Mouse (Mus musculus): Measurements from ENCODE around the gene Nrxn1. TPM values are rescaled to one million over a fixed set of nuclear protein-coding genes. Genes with fewer than 3 reads are reported as not detected.

Gene Nrxn1
- polyA plus RNA-seq, 1 experiment from 2014 or later = 2.4 TPM

GRCm38 (mm10) chr17:91086412-91086811 lies 6.5 kb downstream of the Nrxn1 start:
- no peak overlapping the region for H3K27ac ChIP-seq (ENCODE audit: low read length)
- H3K36me3 ChIP-seq (ENCODE audit: control insufficient read depth, insufficient read depth, low read length) = no peaks in the 10 kb centered on the region
- H3K27me3 ChIP-seq (ENCODE audit: control insufficient read depth, insufficient read depth, low read depth, low read length) = no peaks in the 10 kb centered on the region
- 72% methylated on average over 1 of the region's 1 CpGs for WGBS
- H3K4me1 ChIP-seq (replicated peaks; ENCODE audit: control insufficient read depth, insufficient read depth, low read length) = no peaks in the 10 kb centered on the region
- H3K9ac ChIP-seq (ENCODE audit: low read length) = no peak overlapping the region
- H3K4me2 ChIP-seq (ENCODE audit: low read depth, low read length) = no peak overlapping the region
- no peak overlapping the region for H3K4me3 ChIP-seq (ENCODE audit: low read length)
- H3K9me3 ChIP-seq (ENCODE audit: control insufficient read depth, low read length) = peaks cover 9% of the 10 kb centered on the region
- ATAC-seq (ENCODE audit: low read depth) = no peak

DNA sequence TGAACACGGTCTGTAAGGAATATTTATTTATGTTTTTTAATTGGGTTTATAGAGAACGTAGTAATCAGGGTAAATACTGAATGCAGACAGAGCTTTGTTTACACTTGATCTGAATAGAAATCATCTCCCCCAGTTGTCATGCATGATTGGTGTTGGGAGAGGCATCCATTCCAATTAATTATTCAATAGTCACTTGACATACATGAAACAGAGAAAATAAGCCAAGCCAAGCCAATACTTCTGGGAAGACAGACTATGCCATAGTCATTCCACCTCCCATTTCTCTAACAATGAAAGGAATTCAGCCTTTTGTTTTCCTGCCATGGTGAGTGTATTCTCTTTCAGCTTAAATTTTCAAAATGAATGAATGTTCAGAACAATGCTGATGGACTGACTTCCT lies 7.5 kb downstream of the Nrxn1 start:
- no peak for ATAC-seq (ENCODE audit: low read depth)
- 64% methylated on average over 2 of the region's 2 CpGs for WGBS
- Histone ChIP-seq H3K9ac (ENCODE audit: low read length) (no peak overlapping the region), H3K27me3 (ENCODE audit: control insufficient read depth, insufficient read depth, low read depth, low read length) (no peaks in the 10 kb centered on the region), H3K9me3 (ENCODE audit: control insufficient read depth, low read length) (peaks cover 9% of the 10 kb centered on the region), H3K27ac (ENCODE audit: low read length) (no peak overlapping the region), H3K36me3 (ENCODE audit: control insufficient read depth, insufficient read depth, low read length) (no peaks in the 10 kb centered on the region), H3K4me3 (ENCODE audit: low read length) (no peak overlapping the region), H3K4me1 (replicated peaks; ENCODE audit: control insufficient read depth, insufficient read depth, low read length) (no peaks in the 10 kb centered on the region), H3K4me2 (ENCODE audit: low read depth, low read length) (no peak overlapping the region)

DNA sequence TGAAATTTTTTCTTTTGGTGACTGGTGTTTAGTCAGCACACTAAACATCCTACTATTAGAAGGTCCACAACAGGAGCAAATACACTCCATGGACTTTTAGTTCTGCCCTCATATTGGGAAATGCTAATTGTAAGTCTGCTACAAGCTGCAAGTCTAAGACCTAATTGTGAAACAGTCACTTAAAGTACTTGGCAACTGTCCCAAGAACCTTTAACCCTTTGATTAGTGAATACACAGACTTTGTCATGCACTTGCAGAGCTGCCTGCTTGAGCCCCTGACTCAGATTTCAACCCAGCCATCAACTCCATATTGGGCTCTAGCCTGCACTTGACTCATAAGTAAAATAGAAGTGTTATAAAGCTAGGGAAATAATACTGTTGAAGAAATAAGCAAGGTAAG lies 13.8 kb downstream of the Nrxn1 start:
- H3K27ac ChIP-seq (ENCODE audit: low read length) = no peak overlapping the region
- H3K9ac ChIP-seq (ENCODE audit: low read length) = no peak overlapping the region
- H3K27me3 ChIP-seq (ENCODE audit: control insufficient read depth, insufficient read depth, low read depth, low read length) = no peaks in the 10 kb centered on the region
- no peak overlapping the region for H3K4me2 ChIP-seq (ENCODE audit: low read depth, low read length)
- no peak for ATAC-seq (ENCODE audit: low read depth)
- no peak overlapping the region for H3K4me3 ChIP-seq (ENCODE audit: low read length)
- H3K4me1 ChIP-seq (replicated peaks; ENCODE audit: control insufficient read depth, insufficient read depth, low read length) = no peaks in the 10 kb centered on the region
- no peaks in the 10 kb centered on the region for H3K9me3 ChIP-seq (ENCODE audit: control insufficient read depth, low read length)
- H3K36me3 ChIP-seq (ENCODE audit: control insufficient read depth, insufficient read depth, low read length) = no peaks in the 10 kb centered on the region

DNA sequence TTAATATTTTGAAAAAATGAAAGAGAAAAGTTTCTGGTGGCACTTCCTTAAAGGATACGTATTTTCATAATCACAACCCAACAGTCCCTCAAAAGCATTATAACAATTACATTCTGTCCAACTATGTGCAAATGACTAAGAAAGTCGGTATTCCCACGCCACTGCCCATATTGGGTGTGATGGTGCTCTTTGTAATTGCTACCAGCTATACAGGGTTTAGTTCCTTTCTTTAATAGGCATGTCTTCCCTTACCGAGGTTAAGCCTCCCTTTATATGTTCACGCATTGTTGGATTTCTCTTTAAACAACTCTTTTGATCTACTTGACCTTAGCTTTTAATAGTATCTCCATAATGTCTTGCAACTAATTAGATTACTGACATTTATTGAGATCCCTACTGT lies 18.1 kb downstream of the Nrxn1 start:
- Histone ChIP-seq H3K4me2 (ENCODE audit: low read depth, low read length) (no peak overlapping the region), H3K4me3 (ENCODE audit: low read length) (no peak overlapping the region), H3K4me1 (replicated peaks; ENCODE audit: control insufficient read depth, insufficient read depth, low read length) (no peaks in the 10 kb centered on the region), H3K27me3 (ENCODE audit: control insufficient read depth, insufficient read depth, low read depth, low read length) (no peaks in the 10 kb centered on the region), H3K36me3 (ENCODE audit: control insufficient read depth, insufficient read depth, low read length) (no peaks in the 10 kb centered on the region), H3K9me3 (ENCODE audit: control insufficient read depth, low read length) (no peaks in the 10 kb centered on the region), H3K27ac (ENCODE audit: low read length) (no peak overlapping the region), H3K9ac (ENCODE audit: low read length) (no peak overlapping the region)
- ATAC-seq (ENCODE audit: low read depth) = no peak
- 85% methylated on average over 5 of the region's 5 CpGs for WGBS

DNA sequence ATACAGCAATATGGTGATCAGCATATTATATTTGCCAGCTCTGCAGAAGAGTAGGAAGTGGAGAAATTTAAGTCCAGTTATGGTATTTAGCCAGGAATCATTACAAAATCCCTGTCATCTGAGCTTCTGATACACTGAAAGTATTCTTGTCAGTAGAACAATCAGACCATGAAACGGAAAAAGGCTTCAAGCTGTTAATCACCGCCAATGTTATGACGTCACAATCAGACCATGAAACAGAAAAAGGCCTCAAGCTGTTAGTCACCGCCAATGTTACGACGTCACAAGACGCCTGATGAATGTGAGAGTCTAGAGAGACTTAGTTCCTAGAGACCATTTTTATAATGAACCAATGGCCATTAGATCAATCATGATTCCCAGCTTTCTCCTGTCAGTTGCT lies 59.4 kb downstream of the Nrxn1 start:
- H3K9me3 ChIP-seq (ENCODE audit: control insufficient read depth, low read length) = no peaks in the 10 kb centered on the region
- no peak overlapping the region for H3K9ac ChIP-seq (ENCODE audit: low read length)
- no peak overlapping the region for H3K27ac ChIP-seq (ENCODE audit: low read length)
- peak; percentile 43; the same call in 1 of the 2 replicates for ATAC-seq (ENCODE audit: low read depth)
- no peaks in the 10 kb centered on the region for H3K4me1 ChIP-seq (replicated peaks; ENCODE audit: control insufficient read depth, insufficient read depth, low read length)
- H3K4me3 ChIP-seq (ENCODE audit: low read length) = no peak overlapping the region
- H3K36me3 ChIP-seq (ENCODE audit: control insufficient read depth, insufficient read depth, low read length) = no peaks in the 10 kb centered on the region
- 72% methylated on average over 7 of the region's 7 CpGs for WGBS
- H3K4me2 ChIP-seq (ENCODE audit: low read depth, low read length) = no peak overlapping the region
- no peaks in the 10 kb centered on the region for H3K27me3 ChIP-seq (ENCODE audit: control insufficient read depth, insufficient read depth, low read depth, low read length)

DNA sequence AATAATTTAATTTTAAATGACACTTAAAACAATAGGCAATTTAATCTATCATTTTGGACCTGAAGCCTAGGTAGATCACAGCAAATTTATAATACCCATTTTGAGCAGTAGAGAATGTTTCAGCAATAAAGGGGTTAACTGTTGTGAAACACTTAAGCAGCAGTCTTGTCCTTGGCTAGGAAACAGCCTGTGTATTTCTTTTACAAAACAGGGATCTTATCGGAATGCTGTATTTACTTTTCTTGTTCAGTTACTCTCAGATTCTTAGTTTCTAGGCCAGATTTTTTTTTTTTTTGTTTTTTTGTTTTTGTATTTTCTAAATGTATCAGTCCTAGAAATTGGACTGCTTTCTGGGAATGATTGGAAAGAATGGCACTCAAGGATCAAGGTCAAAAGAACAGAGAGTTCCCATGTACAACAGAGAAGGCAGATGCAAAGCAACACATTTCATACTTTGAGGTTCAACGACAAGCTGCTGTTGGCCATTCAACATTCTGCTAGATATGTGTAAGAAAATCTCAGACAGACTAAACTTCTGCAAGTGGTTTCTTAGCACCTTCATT lies 67.7 kb downstream of the Nrxn1 start:
- ATAC-seq (ENCODE audit: low read depth) = peak; percentile 92
- H3K9me3 ChIP-seq (ENCODE audit: control insufficient read depth, low read length) = no peaks in the 10 kb centered on the region
- no peak overlapping the region for H3K4me2 ChIP-seq (ENCODE audit: low read depth, low read length)
- no peak overlapping the region for H3K9ac ChIP-seq (ENCODE audit: low read length)
- no peak overlapping the region for H3K4me3 ChIP-seq (ENCODE audit: low read length)
- H3K27ac ChIP-seq (ENCODE audit: low read length) = peak overlapping the region; percentile 75
- no peaks in the 10 kb centered on the region for H3K27me3 ChIP-seq (ENCODE audit: control insufficient read depth, insufficient read depth, low read depth, low read length)
- no peaks in the 10 kb centered on the region for H3K4me1 ChIP-seq (replicated peaks; ENCODE audit: control insufficient read depth, insufficient read depth, low read length)
- WGBS = 25% methylated on average over 2 of the region's 2 CpGs
- no peaks in the 10 kb centered on the region for H3K36me3 ChIP-seq (ENCODE audit: control insufficient read depth, insufficient read depth, low read length)

DNA sequence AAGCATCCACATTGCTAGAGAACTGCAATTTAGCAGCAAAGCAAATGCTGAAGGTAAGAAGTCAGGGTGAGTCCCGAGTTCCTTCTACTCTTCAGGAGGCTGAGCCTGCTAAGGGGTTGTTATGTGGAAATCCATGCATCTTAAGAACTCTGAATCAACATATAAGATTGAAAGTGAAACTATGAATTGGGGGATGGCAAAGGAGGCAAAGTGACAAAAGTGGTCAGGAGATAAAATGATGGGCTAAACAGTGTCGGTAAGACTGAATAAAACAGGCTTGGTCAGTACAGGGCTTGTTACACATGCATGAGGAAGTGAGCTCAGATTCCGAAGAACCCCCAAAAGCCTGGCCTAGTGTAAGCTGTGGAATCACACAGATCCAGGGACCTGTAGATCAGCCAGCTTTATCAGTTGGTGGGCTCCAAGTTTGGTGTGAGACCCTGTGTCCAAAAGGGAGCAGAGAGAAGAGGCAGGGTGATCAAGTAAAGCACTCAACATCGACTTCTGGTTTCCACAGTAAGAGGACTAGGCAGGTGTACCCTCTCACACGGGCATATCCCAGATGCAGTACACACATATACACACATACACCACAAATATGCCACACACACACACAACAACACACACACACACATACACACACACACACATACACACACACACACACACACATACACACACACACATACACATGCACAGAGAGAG lies 85.3 kb downstream of the Nrxn1 start:
- Histone ChIP-seq H3K4me2 (ENCODE audit: low read depth, low read length) (no peak overlapping the region), H3K9ac (ENCODE audit: low read length) (no peak overlapping the region), H3K27ac (ENCODE audit: low read length) (no peak overlapping the region), H3K27me3 (ENCODE audit: control insufficient read depth, insufficient read depth, low read depth, low read length) (no peaks in the 10 kb centered on the region), H3K4me1 (replicated peaks; ENCODE audit: control insufficient read depth, insufficient read depth, low read length) (no peaks in the 10 kb centered on the region), H3K4me3 (ENCODE audit: low read length) (no peak overlapping the region), H3K36me3 (ENCODE audit: control insufficient read depth, insufficient read depth, low read length) (no peaks in the 10 kb centered on the region), H3K9me3 (ENCODE audit: control insufficient read depth, low read length) (no peaks in the 10 kb centered on the region)
- WGBS = 77% methylated on average over 5 of the region's 5 CpGs
- no peak for ATAC-seq (ENCODE audit: low read depth)

- Histone ChIP-seq H3K36me3 (ENCODE audit: control insufficient read depth, insufficient read depth, low read length) (no peaks in the 10 kb centered on the region), H3K9ac (ENCODE audit: low read length) (no peak overlapping the region), H3K4me1 (replicated peaks; ENCODE audit: control insufficient read depth, insufficient read depth, low read length) (no peaks in the 10 kb centered on the region), H3K27me3 (ENCODE audit: control insufficient read depth, insufficient read depth, low read depth, low read length) (no peaks in the 10 kb centered on the region), H3K9me3 (ENCODE audit: control insufficient read depth, low read length) (no peaks in the 10 kb centered on the region), H3K4me2 (ENCODE audit: low read depth, low read length) (no peak overlapping the region), H3K27ac (ENCODE audit: low read length) (no peak overlapping the region), H3K4me3 (ENCODE audit: low read length) (no peak overlapping the region)
- ATAC-seq (ENCODE audit: low read depth) = no peak
Observed at GRCm38 (mm10) chr17:91000389-91000788, 92.5 kb downstream of the Nrxn1 start.

DNA sequence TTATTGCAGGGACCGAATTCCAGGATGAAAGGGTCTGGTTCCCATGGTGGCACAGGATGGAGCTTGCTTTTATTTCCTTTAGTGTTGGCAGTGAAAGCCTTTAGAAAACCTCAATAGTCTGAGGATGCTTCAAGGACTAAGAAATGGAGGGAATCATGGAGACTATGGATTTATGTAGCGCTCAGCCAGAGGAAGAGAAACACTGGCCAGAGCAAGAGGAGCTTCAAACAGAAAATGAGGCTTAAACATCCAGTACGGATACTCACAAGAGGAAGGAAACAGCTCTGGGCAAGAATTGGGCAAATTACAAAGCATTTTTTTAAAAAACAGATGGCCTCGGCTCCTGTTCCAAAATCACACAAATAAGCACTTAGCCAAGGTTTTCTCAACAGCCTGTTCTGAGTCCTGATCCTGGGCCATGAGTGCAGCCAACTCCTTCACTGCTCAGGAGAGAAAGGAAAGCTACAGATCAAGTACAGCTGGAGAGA lies 93.2 kb downstream of the Nrxn1 start:
- Histone ChIP-seq H3K36me3 (ENCODE audit: control insufficient read depth, insufficient read depth, low read length) (no peaks in the 10 kb centered on the region), H3K27ac (ENCODE audit: low read length) (no peak overlapping the region), H3K4me1 (replicated peaks; ENCODE audit: control insufficient read depth, insufficient read depth, low read length) (no peaks in the 10 kb centered on the region), H3K9me3 (ENCODE audit: control insufficient read depth, low read length) (no peaks in the 10 kb centered on the region), H3K27me3 (ENCODE audit: control insufficient read depth, insufficient read depth, low read depth, low read length) (no peaks in the 10 kb centered on the region), H3K4me2 (ENCODE audit: low read depth, low read length) (no peak overlapping the region), H3K4me3 (ENCODE audit: low read length) (no peak overlapping the region), H3K9ac (ENCODE audit: low read length) (no peak overlapping the region)
- no peak for ATAC-seq (ENCODE audit: low read depth)
- 76% methylated on average over 4 of the region's 4 CpGs for WGBS
